9 mouse cellular contexts compared by ENCODE assay signal in genomic region chr8:95293891-95294290, GRCm38 (mm10). TPM values are rescaled to one million over a fixed set of nuclear protein-coding genes. Genes with fewer than 3 reads are reported as not detected.
DNase-seq lines count a peak whose midpoint lies in the region; ATAC-seq and TF ChIP-seq lines count a peak whose summit lies in the region.
"Had no signal": no experiment of that assay in that cellular context is flagged by ENCODE, and none has a peak within 500 bp of the region (broad histone marks: within the 10 kb centered on the region; RNA-seq: fewer than 3 reads in every experiment).

No protein-coding gene starts in this region.

- peak overlapping the region; percentile 65 for H3K27ac ChIP-seq in brown adipose tissue, adult 24 weeks (replicated peaks; ENCODE audit: low read depth, low read length)
- H3K27ac ChIP-seq in limb, embryonic 14.5 days (replicated peaks; ENCODE audit: low read depth, low read length) = no peak overlapping the region
- peak overlapping the region; percentile 69 for H3K27ac ChIP-seq in stomach, embryonic 15.5 days

- H3K4me1 ChIP-seq in brown adipose tissue, adult 24 weeks (ENCODE audit: control insufficient read depth, insufficient read depth, insufficient read length, low read length) = no peaks in the 10 kb centered on the region
- no peaks in the 10 kb centered on the region for H3K4me1 ChIP-seq in limb, embryonic 14.5 days (ENCODE audit: control insufficient read depth, insufficient read depth, low read length)
- H3K4me1 ChIP-seq in stomach, embryonic 15.5 days = peaks cover 5% of the 10 kb centered on the region; the same call in 1 of the 2 replicates

- no peaks in the 10 kb centered on the region for H3K9me3 ChIP-seq in limb, embryonic 14.5 days (ENCODE audit: control insufficient read depth, low read length)
- no peaks in the 10 kb centered on the region for H3K9me3 ChIP-seq in stomach, embryonic 15.5 days

- no peaks in the 10 kb centered on the region for H3K36me3 ChIP-seq in limb, embryonic 14.5 days (ENCODE audit: control insufficient read depth, insufficient read depth, low read length)
- H3K36me3 ChIP-seq in stomach, embryonic 15.5 days = no peaks in the 10 kb centered on the region

- DNase-seq in cerebellum, postnatal 14 days = peak; percentile 18 to 28
- DNase-seq in cerebellum, adult 11-12 months = no peak
- peak; percentile 67 for DNase-seq in heart, postnatal 4 days
- DNase-seq in limb, embryonic 14.5 days (ENCODE audit: low spot score) = peak; percentile 27
- DNase-seq in thymus, postnatal 14 days = no peak

- H3K4me3 ChIP-seq in brown adipose tissue, adult 24 weeks (ENCODE audit: insufficient read depth, low read depth, low read length) = peak overlapping the region; percentile 66
- no peak overlapping the region for H3K4me3 ChIP-seq in limb, embryonic 14.5 days (replicated peaks; ENCODE audit: low read length)
- peak overlapping the region; percentile 11; the same call in 1 of the 2 replicates for H3K4me3 ChIP-seq in stomach, embryonic 15.5 days (replicated peaks)

- peak; percentile 37; the same call in 1 of the 2 replicates for ATAC-seq in limb, embryonic 14.5 days (ENCODE audit: low FRiP score, low read depth)
- peak; percentile 20; the same call in 1 of the 2 replicates for ATAC-seq in stomach, embryonic 15.5 days (ENCODE audit: insufficient read depth, low FRiP score, low read depth)
- ATAC-seq in monocyte, adult 5-6 weeks (replicated peaks; ENCODE audit: insufficient number of reproducible peaks, low FRiP score, low TSS enrichment, poor library complexity, severe bottlenecking) = no peak

- WGBS in limb, embryonic 14.5 days = 68% methylated on average over 7 of the region's 7 CpGs
- WGBS in stomach, embryonic 15.5 days = 53% methylated on average over 7 of the region's 7 CpGs

- H3K4me2 ChIP-seq in limb, embryonic 14.5 days (replicated peaks; ENCODE audit: low read depth, low read length, severe bottlenecking) = no peak overlapping the region
- peak overlapping the region; percentile 35; the same call in 1 of the 2 replicates for H3K4me2 ChIP-seq in stomach, embryonic 15.5 days

- TF ChIP-seq POLR2A in limb, embryonic 14.5 days (IDR thresholded peaks at IDR 0.05; ENCODE audit: borderline replicate concordance, extremely low read depth, insufficient read depth, insufficient read length) = no peak

- H3K9ac ChIP-seq in limb, embryonic 14.5 days (ENCODE audit: low read depth, low read length, severe bottlenecking) = 0 out of 2 replicates have a peak overlapping the region, but pooled peaks have one; percentile 25
- H3K9ac ChIP-seq in stomach, embryonic 15.5 days = no peak overlapping the region

- no peaks in the 10 kb centered on the region for H3K27me3 ChIP-seq in limb, embryonic 14.5 days (ENCODE audit: control insufficient read depth, insufficient read depth, low read length)
- H3K27me3 ChIP-seq in stomach, embryonic 15.5 days (replicated peaks) = no peaks in the 10 kb centered on the region

RNA-seq across cellular contexts. Expression of gene Cngb1, which starts 12.5 kb away (rescaled TPM):
- polyA plus RNA-seq in brown adipose tissue, adult 24 weeks (2012; ENCODE audit: insufficient read depth, insufficient read length, missing spikeins) = 1.7 TPM in 1 of 2 replicates, not detected in the other
- 1 to 10 TPM; 1.1 to 1.9 TPM for total RNA-seq in heart, postnatal 4 days (2021)
- polyA plus RNA-seq in limb, embryonic 14.5 days (2012; rRNA removed) = 0.24 and 0.67 TPM in 2 replicates
- polyA plus RNA-seq in limb, embryonic 14.5 days (2014; fragmentation: Nextera tagmentation; extraction: Ambion mirVana) = 0.52 and 0.55 TPM in 2 replicates
- 0.59 and 1.1 TPM in 2 replicates for polyA plus RNA-seq in stomach, embryonic 15.5 days (2015; fragmentation: Nextera tagmentation; extraction: Ambion mirVana)
- 0.11 TPM in 1 of 3 replicates, not detected in the others for total RNA-seq in monocyte, adult 5-6 weeks (2017)

RNA-seq across cellular contexts. Expression of gene Tepp, which starts 16.5 kb away (rescaled TPM):
- polyA plus RNA-seq in brown adipose tissue, adult 24 weeks (2012; ENCODE audit: insufficient read depth, insufficient read length, missing spikeins) = not detected in 2 replicates
- not detected for total RNA-seq in heart, postnatal 4 days (2021)
- polyA plus RNA-seq in limb, embryonic 14.5 days (2012; rRNA removed) = 0.85 and 1.3 TPM in 2 replicates
- polyA plus RNA-seq in limb, embryonic 14.5 days (2014; fragmentation: Nextera tagmentation; extraction: Ambion mirVana) = 0.47 TPM in 1 of 2 replicates, not detected in the other
- 0.23 and 0.48 TPM in 2 replicates for polyA plus RNA-seq in stomach, embryonic 15.5 days (2015; fragmentation: Nextera tagmentation; extraction: Ambion mirVana)
- 2.5 TPM in 1 of 3 replicates, not detected in the others for total RNA-seq in monocyte, adult 5-6 weeks (2017)
- total RNA-seq: neutrophil, adult 5-6 weeks had no signal

RNA-seq across cellular contexts. Expression of gene Zfp319, which starts 37.9 kb away (rescaled TPM):
- 1.3 and 2.1 TPM in 2 replicates for polyA plus RNA-seq in brown adipose tissue, adult 24 weeks (2012; ENCODE audit: insufficient read depth, insufficient read length, missing spikeins)
- total RNA-seq in heart, postnatal 4 days (2021) = 10 to 100 TPM; 12.5 to 14.3 TPM
- polyA plus RNA-seq in limb, embryonic 14.5 days (2012; rRNA removed) = 13.8 and 17.4 TPM in 2 replicates
- 8.4 and 9.2 TPM in 2 replicates for polyA plus RNA-seq in limb, embryonic 14.5 days (2014; fragmentation: Nextera tagmentation; extraction: Ambion mirVana)
- 6.2 and 7.2 TPM in 2 replicates for polyA plus RNA-seq in stomach, embryonic 15.5 days (2015; fragmentation: Nextera tagmentation; extraction: Ambion mirVana)
- 3.3 to 4.7 TPM (median 4.3 TPM) in 3 replicates for total RNA-seq in monocyte, adult 5-6 weeks (2017)

RNA-seq across cellular contexts. Expression of gene Usb1, which starts 38.2 kb away (rescaled TPM):
- 8.4 and 8.6 TPM in 2 replicates for polyA plus RNA-seq in brown adipose tissue, adult 24 weeks (2012; ENCODE audit: insufficient read depth, insufficient read length, missing spikeins)
- total RNA-seq in heart, postnatal 4 days (2021) = 10 to 100 TPM; 20.2 to 22.4 TPM
- polyA plus RNA-seq in limb, embryonic 14.5 days (2012; rRNA removed) = 46.6 and 61.0 TPM in 2 replicates
- polyA plus RNA-seq in limb, embryonic 14.5 days (2014; fragmentation: Nextera tagmentation; extraction: Ambion mirVana) = 34.7 and 38.0 TPM in 2 replicates
- polyA plus RNA-seq in stomach, embryonic 15.5 days (2015; fragmentation: Nextera tagmentation; extraction: Ambion mirVana) = 36.1 and 38.5 TPM in 2 replicates
- total RNA-seq in monocyte, adult 5-6 weeks (2017) = 19.0 to 30.5 TPM (median 26.8 TPM) in 3 replicates

RNA-seq across cellular contexts. Expression of gene Mmp15, which starts 58.2 kb away (rescaled TPM):
- polyA plus RNA-seq in brown adipose tissue, adult 24 weeks (2012; ENCODE audit: insufficient read depth, insufficient read length, missing spikeins) = 6.1 and 6.5 TPM in 2 replicates
- 100 to 1,000 TPM; 146 to 149 TPM for total RNA-seq in heart, postnatal 4 days (2021)
- 12.6 and 16.9 TPM in 2 replicates for polyA plus RNA-seq in limb, embryonic 14.5 days (2012; rRNA removed)
- 10.5 and 11.8 TPM in 2 replicates for polyA plus RNA-seq in limb, embryonic 14.5 days (2014; fragmentation: Nextera tagmentation; extraction: Ambion mirVana)
- polyA plus RNA-seq in stomach, embryonic 15.5 days (2015; fragmentation: Nextera tagmentation; extraction: Ambion mirVana) = 17.0 and 20.0 TPM in 2 replicates
- total RNA-seq in monocyte, adult 5-6 weeks (2017) = not detected in 3 replicates

Comparison
In these comparisons a context has a peak if more than half of its experiments do, and no peak if none do; other contexts are left out.
1. DNase-seq: peak in cerebellum, postnatal 14 days (2 of 2), heart, postnatal 4 days (single experiment) and limb, embryonic 14.5 days (single experiment); none in cerebellum, adult 11-12 months (single experiment) and thymus, postnatal 14 days (single experiment).